Mouse (Mus musculus) embryonic facial prominence, embryonic 13.5 days (tissue): Measurements from ENCODE around the gene Srarp. TPM values are rescaled to one million over a fixed set of nuclear protein-coding genes. Genes with fewer than 3 reads are reported as not detected.

ENCODE experiments used
- polyA plus RNA-seq: library from polyadenylated mRNA; unstranded; fragments of >200 nt; fragmentation: Nextera tagmentation; extraction: Ambion mirVana; gene quantifications from 2 replicates; pipeline ENCODE4 v1.2.1, GENCODE M21; 2015

Gene Srarp
- polyA plus RNA-seq, 1 experiment from 2014 or later: not detected

Other genes with a start within 250 kb of the Srarp start
- 7.4 and 7.9 TPM in 2 replicates for gene Rsg1, start 222.1 kb downstream of the Srarp start, polyA plus RNA-seq
- 18.9 and 23.3 TPM in 2 replicates for gene Arhgef19, start 196.6 kb downstream of the Srarp start, polyA plus RNA-seq
- gene Epha2, start 134.9 kb downstream of the Srarp start, polyA plus RNA-seq: 2.6 and 4.0 TPM in 2 replicates
- gene Fam131c, start 67.9 kb downstream of the Srarp start, polyA plus RNA-seq: 1.7 and 2.9 TPM in 2 replicates
- gene Clcnka, start 37.4 kb downstream of the Srarp start, polyA plus RNA-seq: 0.18 and 0.39 TPM in 2 replicates
- gene Clcnkb, start 20.1 kb downstream of the Srarp start, polyA plus RNA-seq: not detected in 2 replicates
- 0.63 TPM in 1 of 2 replicates, not detected in the other for gene Hspb7, start 15.3 kb downstream of the Srarp start, polyA plus RNA-seq
- gene Zbtb17, start 8.5 kb upstream of the Srarp start, polyA plus RNA-seq: 43.4 and 43.8 TPM in 2 replicates
- gene Spen, start 102.5 kb upstream of the Srarp start, polyA plus RNA-seq: 11.6 and 12.7 TPM in 2 replicates
- gene Fblim1, start 170.0 kb upstream of the Srarp start, polyA plus RNA-seq: 49.0 and 56.1 TPM in 2 replicates
- 0.47 and 0.74 TPM in 2 replicates for gene Tmem82, start 182.5 kb upstream of the Srarp start, polyA plus RNA-seq
- gene Slc25a34, start 187.7 kb upstream of the Srarp start, polyA plus RNA-seq: 0.12 TPM in 1 of 2 replicates, not detected in the other
- gene Plekhm2, start 228.8 kb upstream of the Srarp start, polyA plus RNA-seq: 8.5 TPM in 2 replicates
- not detected in 2 replicates for gene Rsc1a1, start 249.5 kb upstream of the Srarp start, polyA plus RNA-seq